Mouse (Mus musculus): ENCODE data around the gene St8sia6. TPM values are rescaled to one million over a fixed set of nuclear protein-coding genes. Genes with fewer than 3 reads are reported as not detected.

St8sia6 gene
- total and polyA plus RNA-seq, 2 experiments from 2014 or later: 2.6 to 3.1 TPM

DNA sequence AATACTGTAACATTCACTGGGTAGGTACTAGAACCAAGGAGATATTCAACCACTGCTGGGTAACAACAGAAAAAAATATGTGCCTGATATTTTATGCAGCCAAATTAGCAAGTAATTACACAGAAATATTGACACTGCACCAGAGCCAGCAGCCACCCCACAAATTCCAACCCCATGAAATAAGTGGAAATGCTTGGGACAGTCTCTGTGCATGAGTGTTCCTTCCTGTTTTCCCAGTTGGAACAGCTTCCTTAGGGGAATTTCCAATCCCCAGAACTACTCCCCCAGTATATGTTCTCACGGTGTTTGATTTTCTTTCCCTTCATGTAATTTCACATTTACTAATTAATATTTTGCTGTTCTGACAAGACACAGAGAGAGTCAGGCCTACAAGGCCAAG is 43.8 kb downstream of the St8sia6 start:
- H3K9me3 ChIP-seq (ENCODE audit: low read length): no peaks in the 10 kb centered on the region
- no peaks in the 10 kb centered on the region for H3K27me3 ChIP-seq (ENCODE audit: insufficient read depth, low read length)
- 76% methylated on average over 1 of the region's 1 CpGs for WGBS
- DNase-seq (ENCODE audit: low spot score) (no peak), ATAC-seq (no peak)
- H3K36me3 ChIP-seq (ENCODE audit: insufficient read depth, low read length): no peaks in the 10 kb centered on the region
- no peak overlapping the region for H3K27ac ChIP-seq
- no peak overlapping the region for H3K9ac ChIP-seq (replicated peaks; ENCODE audit: low read length)
- H3K4me2 ChIP-seq (ENCODE audit: low read depth, low read length): no peak overlapping the region
- no peak for TF ChIP-seq CTCF (IDR thresholded peaks at IDR 0.05; ENCODE audit: low read depth)
- no peak overlapping the region for H3K4me3 ChIP-seq (ENCODE audit: low read length)
- H3K4me1 ChIP-seq (ENCODE audit: insufficient read depth, low read length): no peaks in the 10 kb centered on the region

DNA sequence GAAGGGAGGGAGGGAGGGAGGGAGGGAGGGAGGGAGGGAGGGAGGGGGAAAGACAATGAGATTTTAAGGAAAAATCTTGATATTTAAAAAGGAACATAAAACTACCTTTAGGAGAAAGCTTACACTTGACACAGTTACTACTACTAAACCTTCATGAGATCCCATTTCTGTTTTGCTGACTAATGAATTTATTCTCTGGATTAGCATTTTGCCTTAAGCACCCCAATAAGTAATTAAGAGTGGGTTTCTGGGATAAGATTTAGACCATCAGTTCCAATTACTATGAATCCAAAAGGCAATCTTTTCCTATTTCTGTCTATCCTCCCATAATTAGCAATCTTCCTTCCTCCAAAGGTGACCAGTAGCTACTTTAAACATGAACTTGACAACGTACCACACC is 44.7 kb downstream of the St8sia6 start:
- no peak for TF ChIP-seq CTCF (IDR thresholded peaks at IDR 0.05; ENCODE audit: low read depth)
- WGBS: 92% methylated on average over 1 of the region's 1 CpGs
- Histone ChIP-seq H3K9me3 (ENCODE audit: low read length) (no peaks in the 10 kb centered on the region), H3K9ac (replicated peaks; ENCODE audit: low read length) (no peak overlapping the region), H3K36me3 (ENCODE audit: insufficient read depth, low read length) (no peaks in the 10 kb centered on the region), H3K4me2 (ENCODE audit: low read depth, low read length) (no peak overlapping the region), H3K4me3 (ENCODE audit: low read length) (no peak overlapping the region), H3K27ac (no peak overlapping the region), H3K27me3 (ENCODE audit: insufficient read depth, low read length) (no peaks in the 10 kb centered on the region), H3K4me1 (ENCODE audit: insufficient read depth, low read length) (no peaks in the 10 kb centered on the region)
- no peak for DNase-seq (ENCODE audit: low spot score)
- ATAC-seq: no peak

DNA sequence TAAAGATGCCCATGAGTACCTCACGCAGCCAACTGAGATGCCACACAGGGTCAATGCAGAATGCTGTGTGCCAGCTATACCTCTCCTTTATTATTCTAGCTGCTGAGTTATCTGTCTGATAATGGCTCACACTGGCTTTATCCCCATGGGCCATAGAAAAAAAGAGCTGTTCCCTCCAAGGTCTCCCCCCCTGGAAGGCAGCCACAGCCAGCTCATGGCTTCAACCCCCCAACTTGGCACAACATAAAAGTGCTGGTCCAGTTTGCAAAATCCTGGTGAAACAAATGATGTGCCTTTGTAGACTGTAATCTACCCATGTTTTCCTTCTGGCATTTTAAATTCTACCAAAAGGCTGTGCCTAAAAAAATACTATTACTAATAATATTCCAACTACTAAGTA is 46.3 kb downstream of the St8sia6 start:
- no peak overlapping the region for H3K9ac ChIP-seq (replicated peaks; ENCODE audit: low read length)
- H3K4me1 ChIP-seq (ENCODE audit: insufficient read depth, low read length): no peaks in the 10 kb centered on the region
- no peak overlapping the region for H3K4me3 ChIP-seq (ENCODE audit: low read length)
- ATAC-seq: no peak
- H3K27ac ChIP-seq: no peak overlapping the region
- WGBS: 93% methylated on average over 1 of the region's 1 CpGs
- no peak for TF ChIP-seq CTCF (IDR thresholded peaks at IDR 0.05; ENCODE audit: low read depth)
- H3K36me3 ChIP-seq (ENCODE audit: insufficient read depth, low read length): no peaks in the 10 kb centered on the region
- H3K4me2 ChIP-seq (ENCODE audit: low read depth, low read length): no peak overlapping the region
- no peaks in the 10 kb centered on the region for H3K9me3 ChIP-seq (ENCODE audit: low read length)
- H3K27me3 ChIP-seq (ENCODE audit: insufficient read depth, low read length): no peaks in the 10 kb centered on the region
- no peak for DNase-seq (ENCODE audit: low spot score)

DNA sequence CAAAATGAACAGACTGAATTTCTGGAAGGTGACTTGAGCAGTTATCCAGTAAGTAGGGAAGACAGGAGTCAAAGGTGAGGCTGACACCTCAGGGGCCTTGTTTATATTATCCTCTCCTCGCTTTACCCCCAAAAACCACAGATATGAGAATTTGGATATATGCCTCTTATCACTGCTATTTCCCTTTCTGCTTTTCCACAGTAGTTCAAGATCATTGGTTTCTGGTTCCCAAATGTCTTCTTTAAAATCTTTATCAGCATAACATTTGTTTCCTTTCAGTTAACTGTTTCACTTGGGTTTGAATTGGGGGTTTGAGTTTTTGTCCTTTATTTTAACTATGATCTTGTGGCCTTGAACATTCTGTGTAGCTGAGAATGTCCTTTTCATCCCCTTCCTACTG is 47.8 kb downstream of the St8sia6 start:
- no peak overlapping the region for H3K27ac ChIP-seq
- no peak for DNase-seq (ENCODE audit: low spot score)
- no peaks in the 10 kb centered on the region for H3K9me3 ChIP-seq (ENCODE audit: low read length)
- ATAC-seq: no peak
- no peaks in the 10 kb centered on the region for H3K36me3 ChIP-seq (ENCODE audit: insufficient read depth, low read length)
- H3K4me3 ChIP-seq (ENCODE audit: low read length): no peak overlapping the region
- no peaks in the 10 kb centered on the region for H3K27me3 ChIP-seq (ENCODE audit: insufficient read depth, low read length)
- H3K9ac ChIP-seq (replicated peaks; ENCODE audit: low read length): no peak overlapping the region
- H3K4me2 ChIP-seq (ENCODE audit: low read depth, low read length): no peak overlapping the region
- whole genome bisulfite sequencing: 83% methylated on average over 1 of the region's 1 CpGs
- TF ChIP-seq CTCF (IDR thresholded peaks at IDR 0.05; ENCODE audit: low read depth): no peak
- no peaks in the 10 kb centered on the region for H3K4me1 ChIP-seq (ENCODE audit: insufficient read depth, low read length)

DNA sequence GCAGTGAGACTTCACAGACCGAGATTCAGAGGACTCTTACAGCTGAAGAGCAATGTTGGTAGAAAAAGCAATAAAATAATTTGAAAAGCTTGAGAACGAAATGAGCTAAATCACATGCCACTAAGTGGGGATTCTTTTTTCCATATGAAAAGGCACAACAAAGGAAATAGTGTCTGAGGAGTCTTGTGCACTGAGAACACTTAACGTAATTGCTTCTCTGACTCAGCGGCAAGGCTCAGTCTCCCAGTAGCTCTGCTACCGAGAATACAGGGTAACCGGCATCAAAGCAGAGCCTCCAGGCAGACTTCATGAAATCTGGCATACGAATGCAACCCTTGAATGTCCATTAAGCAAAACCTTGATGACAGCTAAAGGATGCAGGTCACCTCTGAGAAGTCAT is 55.2 kb downstream of the St8sia6 start:
- no peaks in the 10 kb centered on the region for H3K27me3 ChIP-seq (ENCODE audit: insufficient read depth, low read length)
- no peaks in the 10 kb centered on the region for H3K4me1 ChIP-seq (ENCODE audit: insufficient read depth, low read length)
- H3K9me3 ChIP-seq (ENCODE audit: low read length): no peaks in the 10 kb centered on the region
- ATAC-seq (no peak), DNase-seq (ENCODE audit: low spot score) (no peak)
- H3K4me2 ChIP-seq (ENCODE audit: low read depth, low read length): no peak overlapping the region
- H3K4me3 ChIP-seq (ENCODE audit: low read length): no peak overlapping the region
- 65% methylated on average over 7 of the region's 7 CpGs for WGBS
- no peak overlapping the region for H3K9ac ChIP-seq (replicated peaks; ENCODE audit: low read length)
- no peaks in the 10 kb centered on the region for H3K36me3 ChIP-seq (ENCODE audit: insufficient read depth, low read length)
- TF ChIP-seq CTCF (IDR thresholded peaks at IDR 0.05; ENCODE audit: low read depth): no peak
- no peak overlapping the region for H3K27ac ChIP-seq

DNA sequence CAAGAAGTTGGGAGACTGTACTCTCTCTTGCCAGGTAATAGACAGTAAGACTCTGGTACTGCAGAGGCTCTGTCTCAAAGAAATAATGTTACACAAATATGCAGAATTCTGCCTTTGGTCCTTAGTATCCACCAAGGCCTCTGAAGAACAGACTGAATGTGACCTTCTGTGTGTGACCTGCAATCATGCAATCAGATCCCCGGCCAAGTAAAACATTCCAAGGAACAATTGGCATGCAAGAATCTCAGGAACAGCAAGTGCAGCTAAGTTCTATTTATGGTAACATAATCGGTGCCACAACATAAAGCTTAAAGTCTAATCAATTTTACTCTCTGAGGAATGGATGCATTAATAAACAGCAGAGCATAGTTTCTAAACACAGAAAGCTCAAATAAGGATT is 66.0 kb downstream of the St8sia6 start:
- no peak for TF ChIP-seq CTCF (IDR thresholded peaks at IDR 0.05; ENCODE audit: low read depth)

DNA sequence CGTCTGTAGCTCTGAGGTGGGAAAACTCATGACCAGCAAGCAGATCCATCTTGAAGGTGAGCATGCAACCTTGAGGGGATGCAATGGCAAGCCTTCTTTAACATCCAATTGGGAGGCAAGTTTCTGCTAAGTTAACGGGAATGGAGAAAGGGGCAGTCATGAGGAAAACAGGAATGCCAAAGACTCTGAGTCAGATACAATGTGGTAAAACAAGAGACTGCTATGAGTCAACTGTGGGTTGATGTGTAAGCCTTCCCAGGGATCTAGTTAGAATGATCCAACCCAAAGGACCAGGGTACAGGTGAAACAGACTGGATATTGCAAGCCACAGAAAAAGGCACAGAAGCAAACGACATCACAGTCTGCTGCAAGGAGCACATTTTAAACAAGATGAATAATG is 68.3 kb downstream of the St8sia6 start:
- DNase-seq (ENCODE audit: low spot score) (no peak), ATAC-seq (no peak)
- no peak overlapping the region for H3K4me2 ChIP-seq (ENCODE audit: low read depth, low read length)
- no peaks in the 10 kb centered on the region; the same call in 1 of the 2 replicates for H3K9me3 ChIP-seq (ENCODE audit: low read length)
- H3K4me3 ChIP-seq (ENCODE audit: low read length): no peak overlapping the region
- no peak overlapping the region for H3K9ac ChIP-seq (replicated peaks; ENCODE audit: low read length)
- TF ChIP-seq CTCF (IDR thresholded peaks at IDR 0.05; ENCODE audit: low read depth): no peak
- no peaks in the 10 kb centered on the region for H3K27me3 ChIP-seq (ENCODE audit: insufficient read depth, low read length)
- H3K4me1 ChIP-seq (ENCODE audit: insufficient read depth, low read length): no peaks in the 10 kb centered on the region
- WGBS: 62% methylated on average over 3 of the region's 3 CpGs
- H3K36me3 ChIP-seq (ENCODE audit: insufficient read depth, low read length): no peaks in the 10 kb centered on the region
- H3K27ac ChIP-seq: no peak overlapping the region

More for the DNA sequence above, 66.0 kb downstream of the St8sia6 start:
- no peak for ATAC-seq
- Histone ChIP-seq H3K9ac (replicated peaks; ENCODE audit: low read length) (no peak overlapping the region), H3K9me3 (ENCODE audit: low read length) (no peaks in the 10 kb centered on the region; the same call in 1 of the 2 replicates), H3K4me2 (ENCODE audit: low read depth, low read length) (no peak overlapping the region), H3K4me3 (ENCODE audit: low read length) (no peak overlapping the region), H3K27me3 (ENCODE audit: insufficient read depth, low read length) (no peaks in the 10 kb centered on the region), H3K36me3 (ENCODE audit: insufficient read depth, low read length) (no peaks in the 10 kb centered on the region), H3K4me1 (ENCODE audit: insufficient read depth, low read length) (no peaks in the 10 kb centered on the region), H3K27ac (no peak overlapping the region)
- WGBS: 47% methylated on average over 2 of the region's 2 CpGs
- no peak for DNase-seq (ENCODE audit: low spot score)
